Mouse (Mus musculus): ENCODE data around the gene Clcnka. TPM values are rescaled to one million over a fixed set of nuclear protein-coding genes. Genes with fewer than 3 reads are reported as not detected.
A peak's percentile ranks its signal among the peaks of the same experiment; 100 is the strongest.

Gene Clcnka
- polyA plus RNA-seq, 1 experiment from 2014 or later: not detected

DNA sequence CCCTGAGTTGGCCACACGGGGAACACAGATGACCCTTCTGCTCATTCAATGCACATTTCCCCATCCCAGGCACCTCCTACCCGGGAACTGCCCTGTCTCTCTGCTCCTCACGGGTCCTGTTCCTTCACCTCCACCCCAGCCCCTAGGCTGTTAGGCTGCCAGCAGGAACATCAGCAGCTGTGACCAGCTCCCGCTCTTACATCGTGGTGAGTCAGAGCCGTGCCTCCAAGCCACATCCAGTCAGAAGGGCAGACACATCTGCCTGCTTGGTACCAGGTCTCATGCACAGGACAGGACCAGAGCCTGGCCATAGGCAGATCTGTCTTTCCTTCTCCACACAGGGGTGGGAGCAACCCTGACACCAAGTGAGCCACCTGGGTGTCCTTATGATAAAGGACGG is 32.6 kb downstream of the Clcnka start:
- WGBS: 59% methylated on average over 7 of the region's 7 CpGs
- peaks cover 25% of the 10 kb centered on the region for H3K27me3 ChIP-seq (replicated peaks)
- no peak for ATAC-seq (ENCODE audit: low FRiP score)
- no peak overlapping the region for H3K9ac ChIP-seq (replicated peaks)
- H3K4me2 ChIP-seq: no peak overlapping the region
- no peak overlapping the region for H3K27ac ChIP-seq (replicated peaks)
- H3K4me3 ChIP-seq (replicated peaks): no peak overlapping the region
- no peaks in the 10 kb centered on the region for H3K36me3 ChIP-seq
- H3K4me1 ChIP-seq: peaks cover 15% of the 10 kb centered on the region; the same call in 1 of the 2 replicates
- H3K9me3 ChIP-seq (replicated peaks): no peaks in the 10 kb centered on the region

DNA sequence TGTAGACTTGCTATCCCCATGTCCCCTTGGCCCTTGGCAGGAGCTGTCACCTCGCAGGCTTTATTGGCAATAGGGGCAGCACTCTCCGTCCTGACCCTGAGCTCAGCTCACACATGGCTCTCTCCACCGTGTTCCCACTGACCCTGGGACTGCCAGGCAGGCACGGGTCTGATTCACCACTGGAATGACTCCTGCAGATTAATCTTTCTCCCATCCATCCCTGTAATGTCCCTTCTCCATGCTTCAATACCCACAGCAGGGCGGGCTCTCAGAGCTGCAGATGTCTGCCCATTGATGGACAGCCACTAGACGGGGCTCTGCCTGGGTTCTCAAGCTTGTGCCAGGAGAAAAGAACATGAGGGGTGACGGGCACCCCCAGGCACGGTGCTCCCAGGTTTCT is 33.4 kb downstream of the Clcnka start:
- H3K4me1 ChIP-seq: peaks cover 15% of the 10 kb centered on the region; the same call in 1 of the 2 replicates
- no peak overlapping the region for H3K4me3 ChIP-seq (replicated peaks)
- H3K9me3 ChIP-seq (replicated peaks): no peaks in the 10 kb centered on the region
- WGBS: 48% methylated on average over 8 of the region's 8 CpGs
- H3K36me3 ChIP-seq: no peaks in the 10 kb centered on the region
- no peak overlapping the region for H3K27ac ChIP-seq (replicated peaks)
- peaks cover 25% of the 10 kb centered on the region for H3K27me3 ChIP-seq (replicated peaks)
- H3K9ac ChIP-seq (replicated peaks): no peak overlapping the region
- H3K4me2 ChIP-seq: no peak overlapping the region
- no peak for ATAC-seq (ENCODE audit: low FRiP score)

DNA sequence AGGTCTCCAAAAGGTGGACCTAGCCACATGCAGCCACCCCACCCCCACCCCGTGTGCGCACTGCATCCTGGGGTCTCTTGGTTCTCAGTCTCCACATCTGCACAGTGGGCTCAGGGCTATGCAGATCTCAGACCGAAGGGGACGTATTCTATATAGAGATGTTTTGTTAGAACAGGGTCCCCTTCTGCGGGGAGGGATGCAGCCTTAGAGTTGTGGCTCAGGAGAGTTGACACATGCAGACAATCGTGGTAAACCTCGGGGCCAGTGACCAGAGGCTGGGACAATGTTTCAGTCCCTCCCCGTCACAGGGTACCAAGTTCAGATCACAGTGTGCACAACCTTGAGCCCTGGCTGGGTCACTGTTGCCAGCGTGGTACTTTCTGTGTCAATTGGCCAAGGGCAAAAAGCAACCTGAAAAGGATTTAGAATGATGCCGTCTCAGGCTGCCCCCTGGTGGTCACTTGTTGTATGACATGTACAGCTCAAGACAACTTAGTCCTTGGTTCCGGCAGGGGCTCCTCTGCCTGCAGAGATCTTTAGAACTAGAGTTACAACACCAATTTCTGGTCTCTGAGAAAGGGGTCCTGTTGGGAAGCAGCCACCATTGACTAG is 35.5 kb downstream of the Clcnka start:
- Histone ChIP-seq H3K4me2 (no peak overlapping the region), H3K4me1 (peaks cover 13% of the 10 kb centered on the region), H3K27ac (replicated peaks) (no peak overlapping the region), H3K36me3 (no peaks in the 10 kb centered on the region), H3K27me3 (replicated peaks) (peaks cover 25% of the 10 kb centered on the region), H3K9ac (replicated peaks) (no peak overlapping the region), H3K4me3 (replicated peaks) (no peak overlapping the region), H3K9me3 (replicated peaks) (no peaks in the 10 kb centered on the region)
- ATAC-seq (ENCODE audit: low FRiP score): 0 out of 2 replicates have a peak, but pooled peaks have one; percentile 15
- WGBS: 31% methylated on average over 11 of the region's 11 CpGs

DNA sequence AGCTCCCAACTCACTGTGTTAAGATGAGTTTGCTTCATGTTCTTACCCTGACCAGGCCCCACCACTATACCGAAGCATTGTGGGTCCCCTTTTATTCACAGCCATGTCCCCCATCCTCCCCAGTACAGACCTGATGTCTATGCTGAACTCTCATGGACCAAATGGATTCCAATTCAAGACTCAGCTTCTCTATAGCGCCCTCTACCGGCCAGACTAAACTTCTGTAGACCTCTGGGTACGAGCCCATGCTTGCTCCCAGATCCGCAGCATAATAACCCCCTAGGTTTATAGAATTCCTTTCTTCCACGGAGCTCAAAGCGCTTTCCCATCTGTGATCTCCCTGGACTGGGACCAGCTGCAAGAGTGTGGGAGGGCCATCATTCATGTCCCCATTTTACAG is 37.7 kb downstream of the Clcnka start:
- Histone ChIP-seq H3K4me3 (replicated peaks) (no peak overlapping the region), H3K9ac (replicated peaks) (no peak overlapping the region), H3K9me3 (replicated peaks) (no peaks in the 10 kb centered on the region), H3K27ac (replicated peaks) (no peak overlapping the region), H3K4me1 (peaks cover 8% of the 10 kb centered on the region), H3K27me3 (replicated peaks) (peaks cover 11% of the 10 kb centered on the region), H3K36me3 (no peaks in the 10 kb centered on the region), H3K4me2 (no peak overlapping the region)
- WGBS: 34% methylated on average over 7 of the region's 7 CpGs
- ATAC-seq (ENCODE audit: low FRiP score): no peak

DNA sequence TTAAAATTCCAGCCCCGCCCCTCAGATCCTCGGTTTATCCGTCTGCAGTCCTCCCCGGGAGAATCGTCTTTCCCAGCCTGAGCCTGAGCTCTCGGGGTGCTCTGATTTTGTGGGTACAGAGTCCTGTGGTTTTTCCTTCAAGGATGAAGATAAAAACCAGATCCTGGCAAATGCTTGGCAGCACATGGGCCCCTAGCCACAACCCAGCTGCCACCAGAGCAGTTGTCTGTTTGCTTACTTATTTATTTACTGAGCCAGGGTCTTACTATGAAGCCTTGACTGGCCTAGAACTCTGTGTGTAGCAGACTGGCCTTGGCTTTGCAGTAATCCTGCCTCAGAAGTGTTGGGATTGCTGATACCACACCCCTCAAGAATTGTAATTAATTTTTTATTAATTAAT is 39.3 kb downstream of the Clcnka start:
- H3K9me3 ChIP-seq (replicated peaks): no peaks in the 10 kb centered on the region
- H3K4me3 ChIP-seq (replicated peaks): no peak overlapping the region
- peaks cover 8% of the 10 kb centered on the region for H3K4me1 ChIP-seq
- no peaks in the 10 kb centered on the region for H3K36me3 ChIP-seq
- peaks cover 3% of the 10 kb centered on the region; the same call in 1 of the 2 replicates for H3K27me3 ChIP-seq (replicated peaks)
- no peak overlapping the region for H3K4me2 ChIP-seq
- no peak overlapping the region for H3K27ac ChIP-seq (replicated peaks)
- H3K9ac ChIP-seq (replicated peaks): no peak overlapping the region
- no peak for ATAC-seq (ENCODE audit: low FRiP score)
- WGBS: 87% methylated on average over 6 of the region's 6 CpGs

DNA sequence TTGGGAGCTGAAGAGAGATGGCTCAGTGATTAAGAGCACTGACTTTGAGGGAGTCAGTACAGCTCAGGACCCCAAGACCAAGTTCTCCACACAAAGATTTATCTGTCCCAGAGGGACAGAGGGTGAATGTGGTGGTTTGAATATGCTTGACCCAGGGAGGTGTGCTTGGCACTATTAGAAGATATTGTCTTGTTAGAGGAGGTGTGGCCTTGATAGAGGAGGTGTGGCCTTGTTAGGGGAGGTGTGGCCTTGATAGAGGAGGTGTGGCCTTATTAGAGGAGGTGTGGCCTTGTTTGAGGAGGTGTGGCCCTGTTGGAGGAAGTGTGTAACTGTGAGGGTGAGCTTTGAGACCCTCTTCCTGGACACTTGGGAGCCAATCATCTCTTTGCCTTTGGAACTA is 40.7 kb downstream of the Clcnka start:
- Histone ChIP-seq H3K4me1 (peaks cover 4% of the 10 kb centered on the region), H3K27me3 (replicated peaks) (no peaks in the 10 kb centered on the region), H3K36me3 (no peaks in the 10 kb centered on the region), H3K27ac (replicated peaks) (no peak overlapping the region), H3K9me3 (replicated peaks) (no peaks in the 10 kb centered on the region), H3K9ac (replicated peaks) (no peak overlapping the region), H3K4me2 (no peak overlapping the region), H3K4me3 (replicated peaks) (no peak overlapping the region)
- no peak for ATAC-seq (ENCODE audit: low FRiP score)

DNA sequence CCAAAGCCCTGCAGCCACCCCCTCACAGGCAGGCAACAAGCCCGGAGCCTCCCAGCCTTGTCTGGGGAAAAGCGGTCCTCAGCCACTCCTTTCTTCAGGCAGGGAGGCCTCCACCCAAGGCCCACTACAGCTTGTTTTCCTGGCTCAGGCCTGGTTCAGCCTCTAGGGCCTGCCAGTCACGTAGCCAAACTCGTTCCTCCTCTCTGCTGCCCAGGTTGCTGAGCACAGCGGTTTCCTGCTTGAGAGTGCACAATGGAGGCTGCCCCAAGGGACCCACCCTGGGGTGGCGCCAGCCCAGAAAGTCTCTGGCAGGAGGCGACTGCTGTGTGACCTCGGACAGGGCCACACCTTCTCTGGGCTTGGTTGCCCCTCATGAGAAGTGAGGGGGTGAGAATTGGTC is 44.7 kb downstream of the Clcnka start:
- Histone ChIP-seq H3K27ac (replicated peaks) (no peak overlapping the region), H3K4me1 (no peaks in the 10 kb centered on the region), H3K4me2 (no peak overlapping the region), H3K27me3 (replicated peaks) (no peaks in the 10 kb centered on the region), H3K9me3 (replicated peaks) (no peaks in the 10 kb centered on the region), H3K36me3 (no peaks in the 10 kb centered on the region), H3K9ac (replicated peaks) (no peak overlapping the region), H3K4me3 (replicated peaks) (no peak overlapping the region)
- ATAC-seq (ENCODE audit: low FRiP score): no peak
- WGBS: 66% methylated on average over 8 of the region's 8 CpGs

DNA sequence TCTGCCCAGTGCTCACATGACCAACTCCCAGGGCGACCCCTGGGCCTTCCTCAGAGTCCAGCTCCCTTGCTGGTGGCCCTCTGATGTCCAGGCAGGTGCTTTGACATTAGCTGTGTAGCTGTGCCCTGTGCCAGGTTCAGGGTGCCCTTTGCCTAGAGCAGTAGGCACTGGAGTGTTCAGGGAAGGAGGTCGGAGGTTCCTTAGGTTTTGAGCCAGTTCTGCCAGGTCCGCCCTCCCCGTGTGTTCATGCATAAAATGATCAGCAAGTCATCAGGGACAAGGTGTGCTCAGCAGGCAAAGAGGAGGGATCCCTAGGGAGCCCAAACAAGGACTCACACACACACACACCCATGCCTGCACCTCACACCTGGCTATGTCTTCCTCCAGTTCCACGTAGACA is 45.5 kb downstream of the Clcnka start:
- Histone ChIP-seq H3K4me2 (no peak overlapping the region), H3K4me1 (no peaks in the 10 kb centered on the region), H3K4me3 (replicated peaks) (no peak overlapping the region), H3K9me3 (replicated peaks) (no peaks in the 10 kb centered on the region), H3K36me3 (no peaks in the 10 kb centered on the region), H3K27ac (replicated peaks) (no peak overlapping the region), H3K9ac (replicated peaks) (no peak overlapping the region), H3K27me3 (replicated peaks) (no peaks in the 10 kb centered on the region)
- WGBS: 83% methylated on average over 5 of the region's 5 CpGs
- ATAC-seq (ENCODE audit: low FRiP score): no peak

DNA sequence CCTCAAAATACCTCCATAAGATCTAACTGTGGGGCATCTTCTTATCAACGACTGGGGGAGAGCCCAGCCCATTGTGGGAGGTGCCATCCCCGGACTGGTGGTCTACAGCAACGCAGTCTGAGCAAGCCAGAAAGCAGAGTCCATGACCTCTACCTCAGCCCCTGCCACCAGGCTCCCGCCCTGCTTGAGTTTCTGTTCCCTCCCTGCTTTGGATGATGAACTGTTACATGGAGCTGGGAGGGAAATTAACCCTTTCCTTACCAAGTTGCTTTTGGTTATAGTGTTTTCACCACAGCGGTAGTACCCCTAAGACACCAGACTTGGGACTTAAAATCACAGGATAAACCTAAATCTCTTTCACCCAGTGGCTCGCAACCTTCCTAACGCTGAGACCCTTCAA is 46.6 kb downstream of the Clcnka start:
- Histone ChIP-seq H3K27ac (replicated peaks) (no peak overlapping the region), H3K36me3 (no peaks in the 10 kb centered on the region), H3K4me1 (no peaks in the 10 kb centered on the region), H3K9me3 (replicated peaks) (no peaks in the 10 kb centered on the region), H3K4me3 (replicated peaks) (no peak overlapping the region), H3K27me3 (replicated peaks) (no peaks in the 10 kb centered on the region), H3K4me2 (no peak overlapping the region), H3K9ac (replicated peaks) (no peak overlapping the region)
- no peak for ATAC-seq (ENCODE audit: low FRiP score)
- 63% methylated on average over 7 of the region's 7 CpGs for WGBS

DNA sequence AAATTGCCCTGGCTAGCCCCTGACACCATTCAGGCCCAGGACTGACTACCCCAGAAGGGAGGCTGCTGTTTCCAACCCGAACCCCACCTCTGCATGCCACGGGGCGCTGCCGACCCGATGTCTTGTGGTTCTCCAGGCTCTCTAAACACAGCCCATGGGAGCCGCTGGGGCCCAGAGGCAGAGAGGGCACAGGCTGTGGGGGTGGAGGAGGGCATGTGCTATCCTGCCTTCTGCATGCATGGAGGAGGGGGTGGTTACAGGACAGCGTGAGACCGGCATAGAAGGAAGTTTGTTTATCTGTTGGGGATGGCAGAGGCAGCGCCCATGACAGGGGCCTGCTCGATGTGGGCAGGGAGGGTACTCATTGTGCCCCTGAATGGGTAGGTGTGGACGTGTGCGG is 48.5 kb downstream of the Clcnka start:
- no peak overlapping the region for H3K9ac ChIP-seq (replicated peaks)
- H3K27me3 ChIP-seq (replicated peaks): no peaks in the 10 kb centered on the region
- no peak overlapping the region for H3K27ac ChIP-seq (replicated peaks)
- no peak overlapping the region for H3K4me2 ChIP-seq
- H3K4me1 ChIP-seq: no peaks in the 10 kb centered on the region
- ATAC-seq (ENCODE audit: low FRiP score): no peak
- H3K9me3 ChIP-seq (replicated peaks): no peaks in the 10 kb centered on the region
- no peaks in the 10 kb centered on the region for H3K36me3 ChIP-seq
- WGBS: 88% methylated on average over 12 of the region's 12 CpGs
- H3K4me3 ChIP-seq (replicated peaks): no peak overlapping the region

DNA sequence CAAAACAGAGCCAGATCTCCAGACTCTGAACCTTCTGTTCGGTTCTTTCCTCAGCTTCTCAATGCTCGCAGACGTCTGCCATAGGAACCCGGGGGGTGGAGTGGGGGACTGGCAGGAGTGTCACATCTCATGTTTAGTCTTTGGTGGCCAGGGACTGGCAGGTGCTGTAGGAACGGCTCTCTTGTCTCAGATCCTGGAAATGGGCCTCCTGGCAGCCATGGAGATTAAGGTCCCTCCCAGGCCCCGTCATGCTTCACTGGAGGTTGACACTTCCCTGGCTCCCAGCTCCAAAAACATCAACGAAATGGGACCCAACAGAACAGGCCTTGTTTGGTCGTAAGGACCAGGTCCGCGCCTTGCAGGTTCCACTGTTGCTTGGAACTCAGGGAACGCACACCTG is 49.9 kb downstream of the Clcnka start:
- 77% methylated on average over 11 of the region's 11 CpGs for WGBS
- ATAC-seq (ENCODE audit: low FRiP score): no peak

DNA sequence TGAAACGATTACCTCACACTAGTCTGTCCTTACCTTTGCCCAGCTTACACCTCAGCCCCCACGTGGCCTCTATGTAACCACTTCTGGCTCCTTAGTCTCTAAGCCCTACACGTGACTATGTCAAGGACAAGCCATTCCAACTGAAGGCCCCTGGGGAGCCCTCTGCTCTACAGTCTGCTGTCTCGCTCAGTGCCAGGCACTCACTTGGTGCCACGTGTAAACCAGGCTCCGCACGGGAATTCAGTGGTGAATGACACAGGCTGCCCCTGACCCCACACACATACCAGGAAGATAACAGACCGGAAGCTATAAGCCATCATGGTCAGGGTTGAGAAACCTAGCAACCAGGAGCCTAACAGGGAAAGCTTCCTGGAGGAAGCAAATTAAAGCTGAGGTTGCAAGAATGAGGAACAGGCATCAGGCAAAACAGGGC is 51.1 kb downstream of the Clcnka start:
- Histone ChIP-seq H3K4me1 (no peaks in the 10 kb centered on the region), H3K4me2 (no peak overlapping the region), H3K27ac (replicated peaks) (no peak overlapping the region), H3K4me3 (replicated peaks) (no peak overlapping the region), H3K27me3 (replicated peaks) (no peaks in the 10 kb centered on the region), H3K9ac (replicated peaks) (no peak overlapping the region), H3K36me3 (no peaks in the 10 kb centered on the region), H3K9me3 (replicated peaks) (no peaks in the 10 kb centered on the region)
- no peak for ATAC-seq (ENCODE audit: low FRiP score)
- 68% methylated on average over 8 of the region's 8 CpGs for WGBS

More for the DNA sequence above, 49.9 kb downstream of the Clcnka start:
- Histone ChIP-seq H3K36me3 (no peaks in the 10 kb centered on the region), H3K27me3 (replicated peaks) (no peaks in the 10 kb centered on the region), H3K4me3 (replicated peaks) (no peak overlapping the region), H3K4me1 (no peaks in the 10 kb centered on the region), H3K9ac (replicated peaks) (no peak overlapping the region), H3K4me2 (no peak overlapping the region), H3K9me3 (replicated peaks) (no peaks in the 10 kb centered on the region), H3K27ac (replicated peaks) (no peak overlapping the region)

DNA sequence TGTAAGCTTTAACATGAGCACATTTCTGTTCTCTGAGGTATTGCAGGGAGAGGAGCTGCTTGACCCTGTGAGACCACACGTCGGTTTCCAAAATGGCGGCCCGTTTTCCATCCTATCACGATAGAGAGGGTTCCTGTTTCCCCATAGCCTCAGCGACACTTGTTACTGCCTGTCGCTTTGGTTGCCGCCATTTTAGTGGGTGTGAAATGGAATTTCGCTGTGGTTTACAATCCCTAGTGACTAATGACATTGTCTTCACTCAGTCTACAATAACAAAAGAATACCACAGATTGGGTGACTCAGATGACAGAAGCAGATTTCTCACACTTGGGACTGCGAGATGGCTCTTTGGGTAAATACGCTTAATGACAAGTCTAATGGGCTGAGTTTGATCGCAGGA is 53.3 kb downstream of the Clcnka start:
- no peak overlapping the region for H3K27ac ChIP-seq (replicated peaks)

More for the DNA sequence above, 53.3 kb downstream of the Clcnka start:
- Histone ChIP-seq H3K9ac (replicated peaks) (no peak overlapping the region), H3K27me3 (replicated peaks) (no peaks in the 10 kb centered on the region), H3K4me3 (replicated peaks) (no peak overlapping the region), H3K4me1 (no peaks in the 10 kb centered on the region), H3K9me3 (replicated peaks) (no peaks in the 10 kb centered on the region), H3K4me2 (no peak overlapping the region), H3K36me3 (no peaks in the 10 kb centered on the region)
- WGBS: 88% methylated on average over 12 of the region's 12 CpGs
- no peak for ATAC-seq (ENCODE audit: low FRiP score)
